Mouse (Mus musculus) MEL (cell line): ENCODE data around the gene Gfod1.

Source experiments
- CHD2 ChIP-seq: IDR thresholded peaks from 2 replicates; pipeline ENCODE4 v1.6.1; 2011; ENCODE audit warnings: low read length, improper control_type of control experiment
- CTCF ChIP-seq, 3 experiments: IDR thresholded peaks in 2 of 3; conservative IDR thresholded peaks in 1 of 3; 2 replicates each; pipeline ENCODE4 v1.5.1; 2011 to 2012; ENCODE audit warnings: low read length in 3 of 3, low read depth in 2 of 3, mild to moderate bottlenecking in 2 of 3, improper control_type of control experiment in 1 of 3, inconsistent platforms in 1 of 3, mixed read lengths in 1 of 3, moderate library complexity in 1 of 3; ENCODE audit not compliant: control insufficient read depth in 1 of 3, insufficient read depth in 1 of 3, poor library complexity in 1 of 3, severe bottlenecking in 1 of 3
- KAT2A ChIP-seq: conservative IDR thresholded peaks from 2 replicates; pipeline ENCODE4 v1.6.1; 2012; ENCODE audit warnings: low read depth, low read length, improper control_type of control experiment, inconsistent platforms
- MYC ChIP-seq: IDR thresholded peaks from 2 replicates; pipeline ENCODE4 v1.6.1; 2011; ENCODE audit warnings: low read depth, mild to moderate bottlenecking, low read length, improper control_type of control experiment, moderate library complexity
- RAD21 ChIP-seq: IDR thresholded peaks from 2 replicates; pipeline ENCODE4 v1.6.1; 2011; ENCODE audit warnings: mild to moderate bottlenecking, low read depth, low read length, improper control_type of control experiment
- RCOR1 ChIP-seq: IDR thresholded peaks from 2 replicates; pipeline ENCODE4 v1.6.1; 2012; ENCODE audit warnings: low read depth, mild to moderate bottlenecking, inconsistent platforms, low read length, improper control_type of control experiment

GRCm38 (mm10) chr13:43181104-43181503 lies 122.9 kb downstream of the Gfod1 start:
- TF ChIP-seq CTCF (IDR thresholded peaks at IDR 0.05 in 2 of 3, conservative IDR thresholded peaks at IDR 0.05 in 1 of 3; ENCODE audit: control insufficient read depth in 1 of 3, insufficient read depth in 1 of 3, low read depth in 2 of 3, low read length in 3 of 3, poor library complexity in 1 of 3, severe bottlenecking in 1 of 3): no peak
- no peak for TF ChIP-seq MYC
- no peak for TF ChIP-seq RAD21
- no peak for TF ChIP-seq CHD2
- TF ChIP-seq RCOR1: no peak
- TF ChIP-seq KAT2A: no peak
